Mouse (Mus musculus) thymus, postnatal 0 days (tissue): ENCODE results near the gene Suco. TPM values are rescaled to one million over a fixed set of nuclear protein-coding genes. Genes with fewer than 3 reads are reported as not detected.

Source experiments
- DNase-seq: peaks from one replicate; pipeline ENCODE4 v3.0.0-alpha.2; 2015; ENCODE audit warnings: low spot score
- polyA plus RNA-seq: library from polyadenylated mRNA; unstranded; fragments of >200 nt; fragmentation: Nextera tagmentation; extraction: Ambion mirVana; gene quantifications from 2 replicates; pipeline ENCODE4 v1.2.1, GENCODE M21; 2015

Suco gene
- polyA plus RNA-seq, 1 experiment from 2014 or later: 25.0 TPM

DNA sequence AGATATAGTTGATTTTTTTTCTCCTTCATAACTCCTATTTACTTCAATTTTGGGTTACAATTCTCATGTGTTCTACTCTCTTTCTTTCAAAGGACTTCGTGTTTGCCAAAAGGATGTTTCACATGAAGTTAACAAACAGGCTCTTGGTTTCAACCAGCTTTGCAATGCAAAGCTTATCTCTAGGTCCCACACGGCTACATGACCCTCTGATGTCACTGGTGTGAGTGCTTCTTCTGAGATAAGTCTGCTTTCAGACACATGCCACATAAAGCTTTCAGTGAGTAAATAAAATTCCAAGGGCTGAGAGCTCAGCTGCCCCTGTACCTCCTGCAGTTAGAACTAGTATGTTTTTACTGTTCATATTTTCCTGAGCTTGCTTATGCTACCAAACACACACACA is 18.1 kb upstream of the Suco start:
- no peak for DNase-seq

DNA sequence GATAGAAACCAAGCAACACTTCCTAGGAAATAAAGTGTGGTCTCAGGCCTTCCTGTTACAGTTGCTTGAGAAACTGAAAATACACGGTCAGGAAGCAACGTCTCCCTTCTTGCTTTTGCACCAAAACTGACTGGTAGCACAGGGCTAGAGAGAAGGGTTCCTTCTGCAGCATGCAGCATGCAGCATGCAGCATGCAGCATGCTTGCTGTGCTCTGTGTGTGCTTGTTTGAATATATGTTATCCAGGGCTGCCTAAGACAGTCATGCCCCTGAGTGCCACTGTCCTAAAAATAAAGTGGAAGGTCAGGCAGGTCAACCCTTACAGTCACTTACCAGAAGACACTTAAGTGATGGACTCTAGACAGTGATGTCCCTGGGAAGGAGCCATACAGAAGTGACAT is 17.6 kb upstream of the Suco start:
- DNase-seq: peak; percentile 33

DNA sequence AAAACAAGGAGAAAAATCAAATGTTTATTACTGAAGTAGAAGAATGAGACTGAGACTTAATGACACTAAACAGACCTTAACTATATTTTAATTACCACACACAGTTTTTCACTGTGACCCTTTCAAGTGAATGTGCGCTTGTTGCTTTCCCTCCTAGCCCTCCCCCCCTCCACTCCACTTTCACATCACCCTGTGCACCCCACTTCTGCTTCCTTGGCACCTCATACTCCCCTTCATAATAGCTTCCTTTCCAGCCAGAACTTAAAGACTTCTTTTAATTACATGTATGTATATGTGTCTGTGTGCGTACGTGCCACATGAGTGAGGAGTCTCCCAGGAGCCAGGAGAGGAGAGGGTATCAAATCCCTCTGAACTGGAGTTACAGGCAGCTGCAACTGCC is 12.3 kb upstream of the Suco start:
- no peak for DNase-seq

DNA sequence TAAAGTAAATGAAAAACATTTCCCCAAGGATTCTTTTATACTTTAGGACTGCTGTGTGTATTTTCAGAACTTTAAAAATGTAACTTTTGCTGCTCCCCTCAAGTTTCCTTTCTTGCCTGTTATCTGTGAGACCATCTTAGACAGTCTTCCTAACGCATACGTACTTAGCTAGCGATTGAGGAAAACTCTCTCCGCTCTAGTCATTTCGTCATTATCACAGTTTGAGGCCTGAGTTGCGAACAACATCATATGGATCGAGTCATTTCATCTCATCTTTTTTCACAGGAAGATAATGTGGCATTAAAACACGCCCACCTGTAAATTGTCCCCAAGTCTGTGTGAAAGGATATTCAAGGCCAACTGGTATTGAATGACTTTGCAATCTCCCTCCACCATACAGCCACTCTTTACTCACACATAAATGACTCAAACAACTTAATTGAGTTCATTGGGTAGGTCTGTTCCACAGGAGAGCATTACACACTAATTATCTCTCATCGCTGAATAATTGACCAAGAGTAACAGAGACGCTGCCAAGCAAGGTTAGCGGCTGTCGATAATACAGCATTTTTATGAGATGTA is 11.3 kb upstream of the Suco start:
- DNase-seq: no peak

DNA sequence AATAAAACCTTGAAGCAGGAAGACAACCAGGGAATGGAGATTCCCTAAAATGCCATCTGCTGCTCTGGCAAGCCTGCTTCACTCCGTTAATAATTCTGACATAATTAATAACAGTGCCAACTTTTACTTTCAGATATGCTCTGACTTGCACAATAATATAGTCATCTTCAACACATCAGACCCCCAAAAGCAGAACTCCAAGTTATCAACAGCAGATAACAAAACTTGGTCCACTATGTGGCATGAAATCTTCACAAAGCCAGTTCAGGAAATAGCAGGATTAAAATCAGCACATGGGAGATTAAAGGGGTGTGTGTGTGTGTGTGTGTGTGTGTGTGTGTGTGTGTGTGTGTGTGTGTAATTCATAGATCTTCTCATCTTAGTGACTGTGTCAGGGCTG is 9.3 kb upstream of the Suco start:
- no peak for DNase-seq

DNA sequence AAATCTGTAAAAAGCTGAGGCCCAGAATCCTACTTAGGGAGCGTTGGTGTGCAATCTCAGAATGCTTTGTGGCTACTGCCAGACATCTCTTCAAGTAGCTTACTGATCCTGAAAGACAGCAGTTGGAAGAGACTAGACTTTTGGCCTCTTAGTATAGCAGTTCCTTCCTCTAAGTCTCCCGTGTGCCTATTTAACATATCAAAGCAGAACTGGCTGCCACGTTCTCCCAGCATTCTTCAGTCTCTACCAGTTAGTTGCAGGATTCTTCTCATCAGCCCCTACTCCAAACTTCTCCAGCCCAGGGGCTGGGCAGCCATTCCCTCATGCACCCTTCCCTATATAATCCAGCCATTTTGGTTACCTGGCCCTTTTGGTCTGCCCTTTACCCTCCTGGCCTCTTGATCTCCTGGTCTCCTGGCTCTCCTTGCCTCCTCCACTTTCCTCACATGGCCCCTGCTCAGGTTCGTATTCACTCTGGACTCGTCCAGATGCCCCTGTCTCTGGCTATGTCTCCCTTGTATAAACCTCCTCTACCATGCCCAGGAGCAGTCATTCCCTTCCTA is 1.2 kb upstream of the Suco start:
- no peak for DNase-seq

DNA sequence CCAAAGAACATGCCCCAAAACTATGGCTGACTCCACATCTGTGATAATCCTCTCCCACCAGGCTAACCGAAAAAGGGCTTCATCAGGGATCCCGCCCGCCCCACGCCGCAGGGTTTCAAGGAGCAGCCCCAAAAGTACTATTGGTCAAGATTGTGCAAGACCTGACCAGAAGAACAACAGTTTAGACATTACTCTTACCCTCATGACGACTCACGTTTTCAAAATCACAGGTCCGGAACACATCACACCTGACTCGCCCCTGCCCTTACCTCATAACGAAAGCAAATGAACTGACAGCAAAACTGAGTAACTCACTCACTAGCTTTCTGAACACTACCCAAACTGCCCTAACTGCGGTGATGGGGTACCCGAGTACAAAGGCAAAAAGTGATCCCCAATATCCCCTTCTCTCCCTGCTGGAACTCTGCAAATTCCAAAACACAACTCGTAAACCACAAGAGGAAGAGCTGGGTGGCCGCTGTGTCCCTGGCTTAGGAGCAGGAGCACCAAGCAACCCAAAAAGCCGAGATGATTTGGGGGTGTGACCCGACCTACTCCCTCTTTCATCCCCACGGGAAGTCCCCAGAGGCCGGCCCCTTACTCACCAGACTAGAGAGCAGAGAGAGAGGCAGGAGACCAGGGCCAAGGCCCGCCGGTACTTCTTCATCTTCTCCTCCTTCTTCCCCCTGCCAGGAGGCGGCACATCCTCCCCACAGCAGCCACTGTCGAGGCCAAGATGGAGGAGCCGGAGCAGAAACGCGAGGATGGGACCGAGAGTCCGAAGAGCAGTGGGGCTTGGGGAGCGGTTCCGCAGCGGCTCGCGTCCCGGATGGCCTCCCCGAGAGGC is 553 bp downstream of the Suco start:
- DNase-seq: peak; percentile 35

DNA sequence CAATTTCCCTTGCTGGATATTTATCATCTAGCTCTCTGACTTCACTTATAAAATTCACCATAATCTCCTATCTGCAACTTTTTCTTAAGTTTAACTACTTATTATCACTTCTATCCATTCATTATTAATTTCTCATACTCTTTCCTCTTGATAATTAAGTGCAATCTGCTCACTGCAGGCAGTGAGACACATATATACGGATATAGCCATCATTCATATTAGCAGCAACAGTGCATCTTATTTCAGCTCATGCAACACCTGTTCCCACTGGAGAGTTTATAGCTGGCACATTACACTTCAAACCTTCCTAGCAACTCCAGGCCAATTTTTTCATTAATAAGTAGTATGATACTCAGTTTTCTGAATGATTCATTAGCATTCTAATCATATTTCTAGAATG is 7.1 kb downstream of the Suco start:
- no peak for DNase-seq

DNA sequence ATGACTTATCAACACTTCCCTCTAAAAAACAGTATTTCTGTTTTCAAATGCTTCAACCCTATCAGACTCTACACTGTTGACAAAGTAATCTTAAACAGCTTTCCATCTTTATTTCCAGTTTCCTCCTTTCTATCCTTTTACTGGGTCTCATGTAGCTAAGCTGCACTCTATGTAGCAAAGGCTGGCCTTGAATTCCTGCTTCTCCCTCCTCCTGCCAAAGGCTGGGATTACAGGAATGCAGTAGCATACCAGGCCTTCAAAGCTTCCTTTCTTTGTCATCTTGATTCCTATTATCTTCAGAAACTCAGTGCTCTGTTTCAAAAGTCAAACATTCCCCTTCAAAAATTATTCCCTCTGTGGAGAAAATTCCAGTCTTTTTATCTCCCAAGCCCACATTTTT is 8.1 kb downstream of the Suco start:
- DNase-seq: no peak

DNA sequence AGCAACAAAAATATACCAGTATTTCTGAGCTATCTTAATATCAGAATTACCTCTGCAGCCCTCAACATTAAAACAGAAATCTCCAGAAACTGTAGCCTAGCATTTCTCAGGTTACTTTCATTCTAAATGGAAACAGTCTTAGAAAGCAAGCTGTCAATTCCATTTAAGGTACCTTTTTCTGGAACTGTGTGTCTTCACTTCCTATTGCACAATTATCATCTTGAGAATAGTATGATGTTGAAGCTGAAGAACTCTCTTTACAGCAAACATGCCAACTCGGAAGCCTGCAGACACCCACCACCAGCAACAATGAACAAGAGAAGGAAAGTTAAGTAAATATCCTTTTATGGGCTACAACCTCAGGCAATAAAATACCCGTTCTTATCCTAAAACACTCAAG is 12.7 kb downstream of the Suco start:
- no peak for DNase-seq

DNA sequence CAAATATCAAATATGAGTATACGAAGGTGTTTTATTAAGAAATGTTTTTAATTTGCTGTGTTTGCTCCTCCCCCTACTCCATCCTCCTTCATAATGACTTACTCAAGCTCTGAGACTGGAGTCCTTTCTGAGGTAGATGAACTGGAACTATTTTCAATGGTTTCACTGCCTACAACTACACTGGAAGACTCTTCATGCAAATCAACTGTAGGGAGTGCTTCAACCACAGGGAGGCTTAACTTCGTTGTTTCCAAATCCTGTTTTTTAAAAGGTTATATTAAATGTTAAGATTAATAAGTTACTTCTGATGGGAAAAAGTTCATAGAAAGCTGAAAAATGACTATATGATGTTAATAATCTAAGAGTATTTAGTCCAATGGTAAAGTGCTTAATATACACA is 17.2 kb downstream of the Suco start:
- no peak for DNase-seq

DNA sequence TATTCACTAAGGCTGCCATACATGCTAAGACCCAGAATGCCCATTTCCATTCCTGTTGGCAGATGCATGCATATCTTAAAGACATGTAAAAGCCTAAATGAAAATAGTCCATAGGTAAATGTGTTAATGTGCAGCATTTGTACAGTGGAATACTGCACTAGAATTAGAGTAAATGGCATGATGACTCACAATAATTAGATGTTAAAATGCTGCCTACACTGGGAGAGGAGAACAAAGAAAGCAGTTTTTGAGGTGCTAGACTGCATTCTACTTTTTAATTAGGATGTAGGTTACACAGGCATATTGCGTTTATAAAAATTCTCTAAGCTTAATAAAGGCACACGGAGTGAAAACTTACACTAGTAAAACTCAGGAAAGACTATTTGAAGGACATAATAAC is 49.8 kb downstream of the Suco start:
- no peak for DNase-seq

DNA sequence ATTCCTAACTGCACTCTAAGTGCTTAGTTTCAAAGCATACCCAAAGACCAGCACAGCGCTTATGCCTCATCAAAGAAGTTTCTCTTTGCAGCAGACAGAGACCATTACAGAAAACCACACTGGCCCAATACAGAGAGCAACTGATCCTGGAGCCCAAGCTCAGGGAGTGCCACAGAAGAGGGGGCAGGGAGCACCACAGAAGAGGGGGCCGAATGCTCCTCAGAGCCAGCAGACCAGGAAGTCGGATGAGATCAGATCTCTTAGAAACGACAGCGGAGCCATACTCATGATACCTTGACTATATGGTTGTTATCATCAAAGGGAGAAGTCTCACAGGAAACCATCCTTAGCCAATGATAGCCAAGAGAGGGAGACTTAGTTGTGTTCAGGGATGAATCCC is 67.1 kb downstream of the Suco start:
- peak; percentile 18 for DNase-seq

DNA sequence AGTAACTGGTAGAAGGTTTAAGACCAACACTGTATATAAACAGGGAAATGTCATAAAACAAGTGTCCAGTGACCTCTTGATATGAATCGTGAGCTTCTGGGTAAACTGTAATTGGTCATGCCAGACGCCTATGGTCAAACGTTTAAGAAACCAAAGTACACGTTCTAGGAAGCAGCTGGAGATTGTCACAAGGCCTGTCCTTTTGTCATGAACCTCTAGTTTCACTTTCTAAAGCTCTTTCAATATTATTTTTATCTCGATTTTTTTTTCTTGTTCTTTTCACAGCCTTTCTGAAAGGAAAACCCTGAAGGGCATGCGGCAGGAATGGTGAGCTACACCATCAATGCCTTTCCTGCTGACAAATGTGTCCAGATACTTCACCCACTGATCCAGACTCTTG is 67.5 kb downstream of the Suco start:
- no peak for DNase-seq

DNA sequence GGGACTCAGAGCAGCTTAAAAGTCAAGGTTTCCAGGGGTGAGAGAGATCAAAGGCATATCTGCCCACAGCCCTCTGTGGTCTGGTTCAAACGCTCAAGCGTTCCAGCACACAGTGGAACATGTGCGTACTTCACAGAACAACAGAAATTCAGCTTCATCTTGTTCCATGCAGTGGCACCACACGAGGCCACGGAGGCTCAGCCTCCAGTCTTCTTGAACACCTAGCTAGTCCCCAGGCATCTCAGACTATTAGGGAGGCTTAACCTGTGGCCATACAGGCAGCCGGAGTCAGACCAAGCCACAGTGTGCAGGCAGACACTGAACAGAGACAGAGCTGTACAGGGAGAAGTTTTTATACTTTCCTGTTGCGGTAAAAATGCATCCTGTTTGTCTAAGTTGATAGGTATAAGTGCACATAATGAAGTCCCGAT is 71.9 kb downstream of the Suco start:
- DNase-seq: peak; percentile 63

DNA sequence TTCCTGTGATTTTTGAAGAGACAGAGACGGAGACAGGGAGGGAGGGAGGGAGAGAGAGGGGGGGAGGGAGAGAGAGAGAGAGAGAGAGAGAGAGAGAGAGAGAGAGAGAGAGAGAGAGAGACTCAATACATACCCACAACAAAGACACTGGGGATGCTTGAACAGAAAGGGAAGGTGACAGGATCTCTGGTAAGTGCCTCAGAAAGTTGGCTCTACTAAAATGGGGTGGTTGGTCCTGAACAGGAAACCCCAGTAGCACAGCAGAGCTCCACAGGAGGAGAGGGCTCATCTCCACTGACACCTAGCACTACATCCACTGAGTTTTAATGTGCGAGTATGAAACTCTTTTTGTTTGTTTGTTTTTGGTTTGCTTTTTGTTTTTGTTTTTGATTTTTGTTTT is 75.2 kb downstream of the Suco start:
- peak; percentile 31 for DNase-seq

DNA sequence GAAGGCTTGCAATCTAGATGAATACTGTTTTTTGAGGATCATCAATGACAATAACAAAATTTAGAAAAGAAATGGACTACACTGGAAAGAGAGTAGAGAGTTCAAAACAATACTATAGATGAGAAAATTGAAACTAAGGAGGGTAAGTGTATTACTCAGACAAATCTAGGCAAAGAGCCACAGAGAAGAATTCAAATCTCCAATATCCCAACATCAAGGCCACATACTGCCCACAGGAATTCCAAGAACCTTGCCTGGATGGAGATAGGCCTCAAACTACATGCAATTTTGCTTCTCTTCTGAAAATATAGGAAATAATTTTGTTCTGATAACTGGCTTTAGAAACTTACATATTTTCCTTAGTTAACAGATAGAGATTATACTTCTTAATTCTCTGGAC is 76.2 kb downstream of the Suco start:
- no peak for DNase-seq

DNA sequence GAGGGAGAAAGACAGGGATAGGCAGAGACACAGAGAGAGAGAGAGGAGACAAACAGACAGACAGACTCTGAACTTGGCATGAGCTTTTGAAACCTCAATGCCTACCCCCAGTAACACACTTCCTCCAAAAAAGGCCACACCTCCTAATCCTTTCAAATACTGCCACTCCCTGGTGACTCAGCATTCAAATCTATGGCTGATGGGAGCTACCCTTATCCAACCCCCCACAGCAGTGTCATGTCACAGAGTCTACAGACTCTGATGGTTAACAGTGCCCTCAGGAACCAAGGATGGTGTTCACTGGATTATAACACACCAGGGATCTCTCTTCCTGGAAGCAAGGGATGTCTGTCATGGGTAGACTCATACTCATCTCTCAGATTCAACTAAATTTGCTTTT is 76.7 kb downstream of the Suco start:
- DNase-seq: no peak

DNA sequence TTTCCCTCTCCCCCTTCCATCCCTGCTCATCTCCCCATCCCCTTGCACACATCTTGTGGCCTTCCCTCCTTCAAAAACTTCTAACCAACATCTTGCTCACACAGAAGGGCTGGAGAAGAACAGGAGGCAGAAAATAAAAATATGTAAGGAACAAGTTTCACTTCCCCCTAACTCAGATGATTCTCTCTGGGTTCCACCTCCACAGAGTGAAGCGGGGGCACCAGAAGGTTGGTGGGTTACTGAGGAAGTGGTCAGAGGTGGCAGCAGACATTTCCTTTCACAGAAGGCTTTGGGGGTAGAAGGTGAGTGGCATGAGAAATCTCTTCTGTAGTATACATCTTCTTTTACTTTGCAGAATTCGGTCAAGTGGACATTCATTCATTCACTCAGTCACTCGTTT is 77.6 kb downstream of the Suco start:
- peak; percentile 58 for DNase-seq

DNA sequence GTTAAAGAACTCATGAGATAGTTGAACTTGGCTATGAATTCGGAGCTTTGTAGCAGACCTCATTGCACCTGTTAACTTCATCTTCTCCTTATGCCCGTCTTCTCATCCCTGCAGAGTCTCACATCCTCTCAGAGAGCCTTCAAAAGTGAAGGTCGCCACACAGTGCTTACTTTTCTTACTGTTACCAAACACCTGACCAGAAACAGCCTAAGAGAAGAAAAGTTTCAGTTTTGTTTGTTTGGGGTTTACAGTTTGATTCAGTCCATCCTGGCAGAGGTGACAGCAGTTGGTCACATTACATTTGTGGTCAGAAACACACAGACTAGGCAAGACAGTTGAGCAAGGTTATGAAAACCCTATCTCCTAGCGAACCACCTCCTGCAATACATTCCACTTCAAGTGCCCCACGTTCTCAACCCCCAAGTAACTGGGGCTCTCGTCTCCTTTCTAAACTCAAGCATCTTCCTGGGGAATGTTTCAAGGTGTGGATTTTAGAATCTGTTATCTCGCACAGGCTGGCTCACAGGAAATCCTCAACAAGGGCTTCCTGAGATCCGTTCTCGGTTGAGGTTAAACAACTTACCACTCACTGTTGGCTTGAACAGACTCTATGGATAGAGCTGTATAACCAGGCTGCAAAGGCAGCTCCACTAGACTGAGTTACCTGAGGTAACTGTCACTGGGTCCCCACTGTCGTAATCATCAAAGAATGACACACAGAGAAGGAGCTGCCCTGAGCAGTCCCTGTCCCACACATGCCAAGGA is 81.9 kb downstream of the Suco start:
- DNase-seq: peak; percentile 12

DNA sequence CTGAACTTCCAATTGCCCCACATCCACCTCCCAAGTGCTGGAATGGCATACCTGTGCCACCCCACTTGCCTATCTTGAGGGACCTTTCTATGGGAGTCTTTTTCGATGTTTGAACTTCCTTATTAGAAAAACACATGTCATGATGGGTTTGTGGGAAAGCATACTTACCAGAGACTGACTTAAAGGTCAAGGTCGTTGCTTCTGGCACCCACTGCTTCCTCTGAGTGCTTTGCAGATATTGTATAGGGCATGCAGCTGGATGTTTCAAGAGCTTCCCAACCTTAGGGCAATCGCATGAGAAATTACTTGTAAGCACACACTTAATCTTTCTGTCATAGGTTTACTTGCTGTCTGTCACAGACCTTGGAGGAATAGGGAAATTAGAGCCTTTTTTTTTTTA is 83.2 kb downstream of the Suco start:
- DNase-seq: no peak

DNA sequence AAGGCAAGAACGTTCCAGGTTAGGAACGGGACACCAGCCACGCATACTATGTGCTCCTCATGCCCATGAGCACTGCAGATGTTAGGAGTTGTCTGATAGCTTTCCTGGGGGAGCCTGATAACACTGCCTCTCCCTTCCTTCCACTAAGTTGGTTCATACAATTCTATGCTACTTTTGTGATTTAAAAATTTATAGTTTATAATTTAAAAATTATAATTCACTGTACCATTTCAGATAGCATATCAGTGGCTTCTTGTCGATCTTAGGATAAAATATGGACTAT is 83.9 kb downstream of the Suco start:
- DNase-seq: no peak
